Mouse (Mus musculus): ENCODE results near the gene Xpo6. TPM values are rescaled to one million over a fixed set of nuclear protein-coding genes. Genes with fewer than 3 reads are reported as not detected.

The Xpo6 gene
- polyA plus RNA-seq, 1 experiment = 96.0 TPM

- Histone ChIP-seq H3K27ac (ENCODE audit: control insufficient read depth, insufficient read depth, low read depth, low read length, poor library complexity) (no peak overlapping the region), H3K4me1 (ENCODE audit: control insufficient read depth, insufficient read depth, low read length) (no peaks in the 10 kb centered on the region), H3K4me3 (replicated peaks; ENCODE audit: control insufficient read depth, low read depth, low read length) (no peak overlapping the region)
- TF ChIP-seq POLR2A (IDR thresholded peaks at IDR 0.05; ENCODE audit: borderline replicate concordance, control insufficient read depth, low read depth, low read length) (no peak), CTCF (IDR thresholded peaks at IDR 0.05; ENCODE audit: control insufficient read depth, insufficient read depth, low read length) (no peak)
- 53% methylated on average over 10 of the region's 10 CpGs for WGBS
Measured at GRCm38 (mm10) chr7:126057332-126057914, 142.9 kb downstream of the Xpo6 start.

GRCm38 (mm10) chr7:126054574-126054973 lies 145.7 kb downstream of the Xpo6 start:
- TF ChIP-seq CTCF (IDR thresholded peaks at IDR 0.05; ENCODE audit: control insufficient read depth, insufficient read depth, low read length) = no peak
- no peak for TF ChIP-seq POLR2A (IDR thresholded peaks at IDR 0.05; ENCODE audit: borderline replicate concordance, control insufficient read depth, low read depth, low read length)
- WGBS = 45% methylated on average over 6 of the region's 6 CpGs
- Histone ChIP-seq H3K4me3 (replicated peaks; ENCODE audit: control insufficient read depth, low read depth, low read length) (no peak overlapping the region), H3K4me1 (ENCODE audit: control insufficient read depth, insufficient read depth, low read length) (no peaks in the 10 kb centered on the region), H3K27ac (ENCODE audit: control insufficient read depth, insufficient read depth, low read depth, low read length, poor library complexity) (no peak overlapping the region)

- Histone ChIP-seq H3K4me1 (ENCODE audit: control insufficient read depth, insufficient read depth, low read length) (no peaks in the 10 kb centered on the region), H3K4me3 (replicated peaks; ENCODE audit: control insufficient read depth, low read depth, low read length) (no peak overlapping the region), H3K27ac (ENCODE audit: control insufficient read depth, insufficient read depth, low read depth, low read length, poor library complexity) (no peak overlapping the region)
- TF ChIP-seq CTCF (IDR thresholded peaks at IDR 0.05; ENCODE audit: control insufficient read depth, insufficient read depth, low read length) (no peak), POLR2A (IDR thresholded peaks at IDR 0.05; ENCODE audit: borderline replicate concordance, control insufficient read depth, low read depth, low read length) (no peak)
- WGBS = 68% methylated on average over 7 of the region's 7 CpGs
Measured at GRCm38 (mm10) chr7:126053618-126054017, 146.7 kb downstream of the Xpo6 start.

DNA sequence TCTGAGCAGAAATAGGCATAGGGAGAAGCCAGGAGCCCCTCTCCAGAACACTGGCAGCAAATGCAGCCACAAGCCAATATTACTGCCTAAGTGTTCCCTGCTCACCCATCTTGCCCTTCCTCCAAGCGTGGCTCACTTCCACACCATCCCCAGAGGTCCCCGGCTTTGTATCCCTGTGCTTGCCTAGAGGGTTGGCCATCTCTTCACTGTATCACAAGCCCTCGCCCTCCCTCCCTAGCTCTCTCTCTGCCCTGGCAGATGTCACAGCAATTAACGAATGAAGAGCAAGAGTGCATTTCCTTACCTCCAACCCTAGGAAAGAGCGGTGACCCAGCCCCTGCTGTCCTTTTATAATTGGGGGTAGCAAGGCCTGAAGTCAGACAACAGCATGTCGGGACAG lies 148.4 kb downstream of the Xpo6 start:
- TF ChIP-seq CTCF (IDR thresholded peaks at IDR 0.05; ENCODE audit: control insufficient read depth, insufficient read depth, low read length) (no peak), POLR2A (IDR thresholded peaks at IDR 0.05; ENCODE audit: borderline replicate concordance, control insufficient read depth, low read depth, low read length) (no peak)
- Histone ChIP-seq H3K27ac (ENCODE audit: control insufficient read depth, insufficient read depth, low read depth, low read length, poor library complexity) (no peak overlapping the region), H3K4me1 (ENCODE audit: control insufficient read depth, insufficient read depth, low read length) (no peaks in the 10 kb centered on the region), H3K4me3 (replicated peaks; ENCODE audit: control insufficient read depth, low read depth, low read length) (no peak overlapping the region)
- 54% methylated on average over 6 of the region's 6 CpGs for WGBS

Other genes with a start within 250 kb of the Xpo6 start
- gene Gsg1l, start 118.1 kb downstream of the Xpo6 start, polyA plus RNA-seq (2011; ENCODE audit: insufficient read depth, insufficient read length, low replicate concordance, missing spikeins) = not detected in 2 replicates
- gene Sbk1, start 72.1 kb upstream of the Xpo6 start, polyA plus RNA-seq (2011; ENCODE audit: insufficient read depth, insufficient read length, low replicate concordance, missing spikeins) = 8.9 and 21.0 TPM in 2 replicates
- gene Lat, start 169.1 kb upstream of the Xpo6 start, polyA plus RNA-seq (2011; ENCODE audit: insufficient read depth, insufficient read length, low replicate concordance, missing spikeins) = 55.3 and 74.0 TPM in 2 replicates
- gene Spns1, start 176.9 kb upstream of the Xpo6 start, polyA plus RNA-seq (2011; ENCODE audit: insufficient read depth, insufficient read length, low replicate concordance, missing spikeins) = 13.0 and 32.8 TPM in 2 replicates
- gene Nfatc2ip, start 196.2 kb upstream of the Xpo6 start, polyA plus RNA-seq (2011; ENCODE audit: insufficient read depth, insufficient read length, low replicate concordance, missing spikeins) = 11.1 and 15.1 TPM in 2 replicates
- gene Cd19, start 214.4 kb upstream of the Xpo6 start, polyA plus RNA-seq (2011; ENCODE audit: insufficient read depth, insufficient read length, low replicate concordance, missing spikeins) = 62.1 and 196 TPM in 2 replicates
- gene Rabep2, start 228.3 kb upstream of the Xpo6 start, polyA plus RNA-seq (2011; ENCODE audit: insufficient read depth, insufficient read length, low replicate concordance, missing spikeins) = 10.7 and 28.6 TPM in 2 replicates